Mouse (Mus musculus) bone marrow, adult 2 months (tissue): ENCODE results near the gene Stn1. TPM values are rescaled to one million over a fixed set of nuclear protein-coding genes. Genes with fewer than 3 reads are reported as not detected.

ENCODE experiments used
- H3K27ac ChIP-seq: fragments of 200-500 bp; 2 replicates; pipeline ENCODE4 v1.5.1; 2012; ENCODE audit warnings: low read depth, mild to moderate bottlenecking, control low read depth, inconsistent platforms, low read length; ENCODE audit not compliant: control insufficient read depth, poor library complexity, insufficient read depth
- H3K4me1 ChIP-seq: fragments of 200-500 bp; 2 replicates; pipeline ENCODE4 v1.6.1; 2011; ENCODE audit warnings: low read length; ENCODE audit not compliant: control insufficient read depth, insufficient read depth
- H3K4me3 ChIP-seq: fragments of 200-500 bp; replicated peaks from 2 replicates; pipeline ENCODE3; 2011; ENCODE audit warnings: mild to moderate bottlenecking, low read depth, low read length, control low read depth; ENCODE audit not compliant: control insufficient read depth
- CTCF ChIP-seq: fragments of 200-500 bp; IDR thresholded peaks from 2 replicates; pipeline ENCODE4 v1.5.1; 2011; ENCODE audit warnings: low read length, control low read depth; ENCODE audit not compliant: control insufficient read depth, insufficient read depth
- POLR2A ChIP-seq: fragments of 200-500 bp; IDR thresholded peaks from 2 replicates; pipeline ENCODE4 v1.6.1; 2011; ENCODE audit warnings: low read depth, mild to moderate bottlenecking, control low read depth, low read length, borderline replicate concordance; ENCODE audit not compliant: control insufficient read depth
- WGBS: fragments of 180-500 bp; shearing (Covaris S2); methylation state at CpG from one replicate; pipeline ENCODE4 v1.1.7; 2018; 5-methylcytosine and 5-hydroxymethylcytosine counted together
- polyA plus RNA-seq: library from polyadenylated mRNA; stranded (reverse); fragments of >200 nt; gene quantifications from 2 replicates; pipeline ENCODE4 v1.2.4, GENCODE M21; 2011; ENCODE audit warnings: low replicate concordance; ENCODE audit not compliant: missing spikeins, insufficient read depth, insufficient read length

The Stn1 gene
- polyA plus RNA-seq, 1 experiment = 19.1 TPM

DNA sequence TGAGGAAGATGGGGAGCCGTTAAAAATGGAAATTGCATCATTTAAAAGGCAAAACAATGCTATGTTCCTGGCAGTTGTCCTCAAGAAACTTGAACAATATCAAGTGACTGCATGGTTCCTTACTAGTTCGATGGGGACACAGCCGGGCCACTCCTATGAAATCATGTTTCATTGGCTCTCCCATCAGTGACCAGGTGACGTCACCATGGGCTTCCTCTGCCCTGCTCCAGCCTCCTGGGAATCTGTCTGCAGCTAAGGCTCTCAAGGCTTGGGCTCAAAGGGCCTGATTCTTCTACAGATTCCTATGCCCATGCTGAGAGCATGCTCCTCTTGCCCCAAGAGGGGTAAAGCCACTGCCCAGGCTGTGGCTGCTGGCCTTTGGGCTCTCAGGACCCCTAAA lies 12.3 kb upstream of the Stn1 start:
- TF ChIP-seq POLR2A (no peak), CTCF (no peak)
- WGBS = 60% methylated on average over 4 of the region's 4 CpGs
- no peaks in the 10 kb centered on the region for H3K4me1 ChIP-seq
- H3K4me3 ChIP-seq = no peak overlapping the region
- H3K27ac ChIP-seq = no peak overlapping the region

DNA sequence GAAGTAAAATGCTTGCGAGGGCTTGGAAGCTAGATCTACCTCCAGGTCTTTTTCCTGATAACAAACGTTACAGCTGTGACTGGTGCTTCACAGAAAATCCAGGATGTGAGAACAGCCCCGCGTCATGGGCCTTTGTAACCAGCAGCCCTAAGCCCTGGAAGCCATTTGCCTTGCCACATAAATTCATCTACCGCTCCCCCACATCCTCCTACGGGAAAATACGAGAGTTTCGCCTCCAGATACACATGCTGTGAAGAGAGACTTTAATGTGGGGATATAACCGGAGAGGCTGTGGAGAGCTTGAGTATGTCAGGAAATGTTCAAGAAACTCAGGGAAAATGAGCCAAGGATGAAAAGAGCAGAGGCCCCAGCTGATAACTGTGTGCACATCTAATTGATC lies 11.9 kb upstream of the Stn1 start:
- Histone ChIP-seq H3K27ac (no peak overlapping the region), H3K4me3 (no peak overlapping the region), H3K4me1 (no peaks in the 10 kb centered on the region)
- TF ChIP-seq POLR2A (no peak), CTCF (no peak)
- 93% methylated on average over 9 of the region's 9 CpGs for WGBS

DNA sequence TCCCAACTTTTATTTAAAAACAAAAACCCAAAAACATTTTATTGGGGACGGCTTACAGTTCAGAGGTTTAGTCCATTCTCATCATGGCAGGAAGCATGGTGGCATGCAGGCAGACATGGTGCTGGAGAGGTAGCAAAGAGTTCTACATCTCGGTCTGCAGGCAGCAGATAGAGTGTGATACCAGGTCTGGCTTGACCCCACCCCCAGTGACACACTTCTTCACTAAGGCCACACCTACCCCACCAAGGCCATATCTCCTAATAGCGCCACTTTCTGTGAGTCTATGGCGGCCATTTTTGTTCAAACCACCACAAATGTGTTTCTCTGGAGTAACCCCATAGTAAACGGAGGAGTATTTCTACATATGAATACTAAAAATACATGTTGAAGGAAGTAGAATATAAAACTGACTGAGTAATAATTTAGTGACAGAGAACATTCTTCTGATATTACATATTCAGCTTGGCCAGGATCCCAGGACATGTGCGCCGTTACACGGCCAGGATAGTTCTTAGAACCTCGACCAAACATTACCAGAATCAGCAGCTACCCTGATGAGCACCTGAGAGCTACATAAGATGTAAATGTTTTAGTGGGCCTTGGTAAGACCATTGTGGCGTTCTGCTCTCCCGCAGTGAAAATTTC lies 11.2 kb upstream of the Stn1 start:
- Histone ChIP-seq H3K4me1 (no peaks in the 10 kb centered on the region), H3K4me3 (no peak overlapping the region), H3K27ac (no peak overlapping the region)
- whole genome bisulfite sequencing = 88% methylated on average over 11 of the region's 11 CpGs
- TF ChIP-seq CTCF = no peak
- TF ChIP-seq POLR2A = no peak

DNA sequence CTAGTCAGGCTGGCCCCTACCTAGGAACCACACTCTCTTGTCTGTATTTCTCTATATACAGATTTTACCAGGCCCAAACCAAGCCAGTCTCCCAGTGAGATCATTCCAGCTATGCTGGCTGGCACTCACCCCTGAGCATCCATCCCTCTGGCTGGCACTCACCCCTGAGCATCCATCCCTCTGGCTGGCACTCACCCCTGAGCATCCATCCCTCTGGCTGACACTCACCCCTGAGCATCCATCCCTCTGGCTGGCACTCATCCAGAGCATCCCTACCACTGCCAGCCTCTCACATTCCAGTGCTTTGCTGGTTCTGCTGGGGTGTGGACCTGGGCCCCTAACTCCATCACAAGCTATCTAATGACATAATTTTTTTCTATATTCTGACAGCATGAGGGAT lies 8.2 kb upstream of the Stn1 start:
- TF ChIP-seq CTCF (no peak), POLR2A (no peak)
- Histone ChIP-seq H3K27ac (no peak overlapping the region), H3K4me1 (no peaks in the 10 kb centered on the region), H3K4me3 (no peak overlapping the region)

DNA sequence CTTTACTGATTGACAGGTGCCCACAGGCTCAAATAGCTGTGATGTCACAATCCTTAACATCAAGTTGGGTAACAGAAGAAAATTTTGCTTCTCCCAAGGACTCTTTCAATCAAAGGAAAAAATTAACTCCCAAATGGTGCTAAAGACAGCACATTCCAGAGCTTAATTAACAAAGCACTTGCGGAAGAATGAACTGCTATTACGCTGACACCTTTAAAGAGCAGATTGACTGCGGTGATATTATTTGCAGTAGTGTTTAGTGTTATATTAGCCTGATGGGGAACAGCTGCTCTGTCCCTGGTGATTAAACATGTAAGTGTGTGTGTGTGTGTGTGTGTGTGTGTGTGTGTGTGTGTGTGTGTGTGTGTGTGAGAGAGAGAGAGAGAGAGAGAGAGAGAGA lies 7.7 kb upstream of the Stn1 start:
- WGBS = 89% methylated on average over 3 of the region's 3 CpGs
- Histone ChIP-seq H3K4me3 (no peak overlapping the region), H3K27ac (no peak overlapping the region), H3K4me1 (no peaks in the 10 kb centered on the region)
- no peak for TF ChIP-seq POLR2A
- TF ChIP-seq CTCF = no peak

DNA sequence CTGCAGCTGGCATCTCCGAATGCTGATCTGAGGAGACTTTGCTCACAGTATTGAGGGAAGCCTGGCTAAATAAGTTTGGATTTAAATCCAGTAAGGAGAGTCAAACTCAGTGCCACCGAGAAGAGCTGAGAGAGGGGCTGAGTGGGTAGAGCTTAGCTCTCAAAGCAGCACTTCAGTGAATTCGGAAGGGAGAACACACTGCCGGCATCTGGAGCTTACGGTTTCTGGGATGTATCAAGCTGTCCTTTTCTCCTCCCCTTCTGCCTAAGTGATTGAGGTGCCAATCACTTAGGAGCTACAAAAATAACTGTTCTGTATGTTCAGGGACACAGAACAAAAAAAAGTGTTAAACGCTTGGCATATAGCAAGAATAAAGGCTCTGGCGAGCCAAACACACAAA lies 5.1 kb upstream of the Stn1 start:
- 88% methylated on average over 7 of the region's 7 CpGs for WGBS
- Histone ChIP-seq H3K4me1 (peaks cover 5% of the 10 kb centered on the region), H3K4me3 (no peak overlapping the region), H3K27ac (no peak overlapping the region)
- TF ChIP-seq POLR2A (no peak), CTCF (no peak)

DNA sequence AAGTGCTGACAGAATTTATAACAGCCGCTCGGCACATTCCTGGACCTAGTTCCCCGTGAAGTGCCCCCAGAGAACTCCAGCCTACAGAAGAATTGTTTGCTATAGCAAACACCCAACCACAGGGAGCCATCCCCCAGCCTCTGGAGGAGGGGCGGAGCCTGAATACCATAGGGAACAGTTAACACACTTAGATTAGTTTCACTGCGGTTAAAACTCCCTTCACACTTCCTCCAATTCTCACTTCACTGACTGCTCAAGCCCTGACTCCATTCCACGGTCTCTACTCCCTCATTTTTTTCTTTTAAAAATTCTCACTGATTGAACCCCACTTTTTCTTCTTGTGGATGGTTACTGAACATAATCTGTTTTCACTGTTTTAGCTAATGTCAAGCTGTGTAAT lies 1.5 kb upstream of the Stn1 start:
- H3K27ac ChIP-seq = no peak overlapping the region
- peaks cover 5% of the 10 kb centered on the region for H3K4me1 ChIP-seq
- WGBS = 8% methylated on average over 6 of the region's 6 CpGs
- TF ChIP-seq CTCF (no peak), POLR2A (no peak)
- H3K4me3 ChIP-seq = no peak overlapping the region

DNA sequence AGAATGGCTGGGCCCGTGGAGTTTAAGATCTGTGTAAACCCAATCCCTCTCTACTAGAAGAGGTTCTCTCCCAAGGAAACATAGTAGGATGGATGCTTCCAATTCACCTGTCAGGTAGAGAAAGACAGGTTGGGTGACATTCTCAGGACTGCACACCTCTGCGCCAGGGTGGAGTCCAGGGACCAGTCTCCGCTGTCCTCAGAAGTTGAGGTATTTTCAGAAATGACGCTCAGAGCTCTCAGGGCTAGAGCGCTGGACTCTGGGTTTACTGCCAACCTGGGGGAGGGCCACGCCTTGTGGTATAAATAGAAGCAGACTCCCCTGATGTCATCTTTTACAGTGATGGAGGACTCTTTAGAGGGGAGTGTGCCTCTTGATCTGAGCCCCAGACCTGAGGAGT lies 572 bp upstream of the Stn1 start:
- no peak for TF ChIP-seq POLR2A
- TF ChIP-seq CTCF = no peak
- H3K4me1 ChIP-seq = peaks cover 5% of the 10 kb centered on the region
- WGBS = 48% methylated on average over 6 of the region's 6 CpGs
- no peak overlapping the region for H3K4me3 ChIP-seq
- no peak overlapping the region; the same call in 1 of the 2 replicates for H3K27ac ChIP-seq

DNA sequence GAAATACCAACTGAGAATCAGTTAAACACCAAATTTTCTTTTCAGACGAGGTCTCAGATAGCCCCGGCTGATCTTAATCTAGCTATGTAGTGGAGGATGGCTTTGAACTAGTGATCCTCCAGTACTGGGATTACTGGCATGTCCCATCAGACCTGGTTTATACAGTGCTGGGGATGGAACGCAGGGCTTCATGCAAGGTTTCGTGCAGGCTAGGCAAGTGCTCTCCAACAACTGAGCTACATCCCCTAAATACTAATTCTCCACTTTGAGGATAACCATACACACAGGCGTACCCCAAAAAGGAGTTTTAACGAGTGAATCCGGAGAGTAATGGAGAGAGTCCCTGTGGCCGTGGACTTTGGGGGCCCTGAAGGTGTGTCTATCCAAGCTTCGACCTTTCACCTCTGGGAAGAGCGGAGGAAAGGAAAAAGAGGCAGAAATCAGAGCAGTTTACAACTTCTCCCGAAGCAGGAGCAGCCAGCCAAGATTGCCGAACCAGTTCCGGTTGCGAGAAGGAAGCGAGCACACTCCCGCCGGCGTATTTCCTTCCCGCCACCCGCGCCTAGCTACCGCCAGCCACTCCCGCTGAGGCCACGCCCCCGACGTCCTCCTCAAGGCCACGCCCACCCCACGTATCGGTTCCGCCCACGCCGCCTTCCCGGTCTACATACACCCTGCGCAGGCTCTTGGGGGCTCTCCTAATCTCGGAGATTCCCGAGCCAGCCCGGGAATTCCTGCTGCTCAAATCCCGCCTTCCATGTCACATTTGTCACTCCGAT lies 597 bp downstream of the Stn1 start:
- no peak for TF ChIP-seq CTCF
- TF ChIP-seq POLR2A = peak; percentile 86; the same call in 1 of the 2 replicates
- H3K4me1 ChIP-seq = peaks cover 5% of the 10 kb centered on the region
- peak overlapping the region; percentile 76 for H3K27ac ChIP-seq
- peak overlapping the region; percentile 73 for H3K4me3 ChIP-seq
- WGBS = 5% methylated on average over 39 of the region's 39 CpGs
